Mouse (Mus musculus) midbrain, embryonic 13.5 days (tissue): ENCODE measurements around the gene Camta1. TPM values are rescaled to one million over a fixed set of nuclear protein-coding genes. Genes with fewer than 3 reads are reported as not detected.
A peak's percentile ranks its signal among the peaks of the same experiment; 100 is the strongest.

Experiments
- ATAC-seq: fragments of 200-750 bp; cut with Nextera tagmentation; 2 replicates; pipeline ENCODE4 v1.8.0; 2017; ENCODE audit warnings: mild to moderate bottlenecking, moderate TSS enrichment, moderate library complexity
- H3K27ac ChIP-seq: fragments of 300-500 bp; sonication (generic); 2 replicates; pipeline ENCODE4 v1.5.1; 2015; ENCODE audit warnings: inconsistent platforms, mild to moderate bottlenecking, moderate library complexity
- H3K27me3 ChIP-seq: fragments of 300-500 bp; sonication (generic); 2 replicates; pipeline ENCODE4 v1.6.1; 2015; ENCODE audit warnings: mild to moderate bottlenecking, inconsistent platforms
- H3K36me3 ChIP-seq: fragments of 300-500 bp; sonication (generic); 2 replicates; pipeline ENCODE4 v1.6.1; 2015; ENCODE audit warnings: mild to moderate bottlenecking, inconsistent platforms
- H3K4me1 ChIP-seq: fragments of 300-500 bp; sonication (generic); replicated peaks from 2 replicates; pipeline ENCODE4 v1.6.1; 2015; ENCODE audit warnings: inconsistent platforms
- H3K4me2 ChIP-seq: fragments of 300-500 bp; sonication (generic); replicated peaks from 2 replicates; pipeline ENCODE4 v1.6.1; 2015; ENCODE audit warnings: moderate library complexity, mild to moderate bottlenecking, inconsistent platforms
- H3K4me3 ChIP-seq: fragments of 300-500 bp; sonication (generic); replicated peaks from 2 replicates; pipeline ENCODE4 v1.5.1; 2015; ENCODE audit warnings: mild to moderate bottlenecking, inconsistent platforms
- H3K9ac ChIP-seq: fragments of 300-500 bp; sonication (generic); replicated peaks from 2 replicates; pipeline ENCODE4 v1.6.1; 2015; ENCODE audit warnings: mild to moderate bottlenecking, inconsistent platforms
- H3K9me3 ChIP-seq: fragments of 300-500 bp; sonication (generic); 2 replicates; pipeline ENCODE4 v1.6.1; 2016; ENCODE audit warnings: mild to moderate bottlenecking, inconsistent platforms
- WGBS: fragments of 180-500 bp; shearing (Covaris S2); methylation state at CpG from one replicate; pipeline ENCODE4 v1.1.7; 2015; 5-methylcytosine and 5-hydroxymethylcytosine counted together
- polyA plus RNA-seq: library from polyadenylated mRNA; unstranded; fragments of >200 nt; fragmentation: Nextera tagmentation; extraction: Ambion mirVana; gene quantifications from 2 replicates; pipeline ENCODE4 v1.2.1, GENCODE M21; 2015

Gene Camta1
- polyA plus RNA-seq, 1 experiment from 2014 or later, result 163 TPM

GRCm38 (mm10) chr4:150996797-150997196, 864.9 kb downstream of the Camta1 start, which contains the start of gene Uts2:
Uts2 (plus strand) TSS chr4:150997097.
- WGBS, result 93% methylated on average over 7 of the region's 7 CpGs
- Histone ChIP-seq H3K36me3 (no peaks in the 10 kb centered on the region), H3K4me2 (no peak within 1 kb of the TSS), H3K27me3 (no peaks in the 10 kb centered on the region), H3K9me3 (no peaks in the 10 kb centered on the region), H3K4me3 (no peak within 1 kb of the TSS), H3K9ac (no peak within 1 kb of the TSS), H3K27ac (no peak within 1 kb of the TSS), H3K4me1 (no peaks in the 10 kb centered on the region)
- ATAC-seq, result no peak

GRCm38 (mm10) chr4:150990148-150990547, 871.5 kb downstream of the Camta1 start:
- ATAC-seq, result no peak
- Histone ChIP-seq H3K36me3 (no peaks in the 10 kb centered on the region), H3K4me1 (no peaks in the 10 kb centered on the region), H3K4me2 (no peak overlapping the region), H3K9me3 (no peaks in the 10 kb centered on the region), H3K27me3 (no peaks in the 10 kb centered on the region), H3K9ac (no peak overlapping the region), H3K4me3 (no peak overlapping the region), H3K27ac (no peak overlapping the region)
- 46% methylated on average over 6 of the region's 6 CpGs for WGBS

GRCm38 (mm10) chr4:150980153-150980552, 881.5 kb downstream of the Camta1 start:
- H3K27ac ChIP-seq, result no peak overlapping the region
- no peaks in the 10 kb centered on the region for H3K27me3 ChIP-seq
- H3K9ac ChIP-seq, result no peak overlapping the region
- H3K4me3 ChIP-seq, result no peak overlapping the region
- no peak overlapping the region for H3K4me2 ChIP-seq
- ATAC-seq, result no peak
- H3K4me1 ChIP-seq, result no peaks in the 10 kb centered on the region
- H3K9me3 ChIP-seq, result no peaks in the 10 kb centered on the region
- H3K36me3 ChIP-seq, result no peaks in the 10 kb centered on the region
- WGBS, result 96% methylated on average over 5 of the region's 5 CpGs

- Histone ChIP-seq H3K36me3 (no peaks in the 10 kb centered on the region), H3K4me2 (no peak overlapping the region), H3K9ac (no peak overlapping the region), H3K4me3 (no peak overlapping the region), H3K9me3 (no peaks in the 10 kb centered on the region), H3K27me3 (no peaks in the 10 kb centered on the region), H3K4me1 (no peaks in the 10 kb centered on the region), H3K27ac (no peak overlapping the region)
- no peak for ATAC-seq
- 86% methylated on average over 9 of the region's 9 CpGs for WGBS
Observed at GRCm38 (mm10) chr4:150979455-150979854, 882.2 kb downstream of the Camta1 start.

- Histone ChIP-seq H3K9me3 (no peaks in the 10 kb centered on the region), H3K4me2 (no peak overlapping the region), H3K27ac (no peak overlapping the region), H3K4me1 (no peaks in the 10 kb centered on the region), H3K36me3 (no peaks in the 10 kb centered on the region), H3K9ac (no peak overlapping the region), H3K27me3 (no peaks in the 10 kb centered on the region), H3K4me3 (no peak overlapping the region)
- no peak for ATAC-seq
- WGBS, result 91% methylated on average over 21 of the region's 21 CpGs
Observed at GRCm38 (mm10) chr4:150978156-150978910, 883.3 kb downstream of the Camta1 start.

GRCm38 (mm10) chr4:150975145-150975544, 886.5 kb downstream of the Camta1 start:
- no peak for ATAC-seq
- H3K27me3 ChIP-seq, result no peaks in the 10 kb centered on the region
- H3K4me2 ChIP-seq, result no peak overlapping the region
- WGBS, result 40% methylated on average over 1 of the region's 1 CpGs
- no peaks in the 10 kb centered on the region for H3K36me3 ChIP-seq
- no peak overlapping the region for H3K9ac ChIP-seq
- H3K4me3 ChIP-seq, result no peak overlapping the region
- no peaks in the 10 kb centered on the region for H3K4me1 ChIP-seq
- H3K27ac ChIP-seq, result no peak overlapping the region
- H3K9me3 ChIP-seq, result no peaks in the 10 kb centered on the region

GRCm38 (mm10) chr4:150973264-150973663, 888.4 kb downstream of the Camta1 start:
- H3K9me3 ChIP-seq, result no peaks in the 10 kb centered on the region
- no peaks in the 10 kb centered on the region for H3K36me3 ChIP-seq
- no peak overlapping the region for H3K9ac ChIP-seq
- H3K4me2 ChIP-seq, result no peak overlapping the region
- no peak overlapping the region for H3K27ac ChIP-seq
- WGBS, result 81% methylated on average over 8 of the region's 8 CpGs
- no peak for ATAC-seq
- no peaks in the 10 kb centered on the region for H3K4me1 ChIP-seq
- no peak overlapping the region for H3K4me3 ChIP-seq
- no peaks in the 10 kb centered on the region for H3K27me3 ChIP-seq

- Histone ChIP-seq H3K27me3 (peaks cover 3% of the 10 kb centered on the region; the same call in 1 of the 2 replicates), H3K9me3 (no peaks in the 10 kb centered on the region), H3K4me3 (no peak overlapping the region), H3K9ac (no peak overlapping the region), H3K27ac (no peak overlapping the region), H3K4me1 (0 out of 2 replicates have a peak, but pooled peaks cover 3% of the 10 kb centered on the region), H3K4me2 (no peak overlapping the region), H3K36me3 (no peaks in the 10 kb centered on the region)
- WGBS, result 87% methylated on average over 8 of the region's 8 CpGs
- no peak for ATAC-seq
Observed at GRCm38 (mm10) chr4:150968956-150969355, 892.7 kb downstream of the Camta1 start.

- peaks cover 3% of the 10 kb centered on the region; the same call in 1 of the 2 replicates for H3K27me3 ChIP-seq
- H3K4me1 ChIP-seq, result 0 out of 2 replicates have a peak, but pooled peaks cover 3% of the 10 kb centered on the region
- no peak for ATAC-seq
- H3K9me3 ChIP-seq, result no peaks in the 10 kb centered on the region
- WGBS, result 26% methylated on average over 7 of the region's 7 CpGs
- no peak overlapping the region for H3K27ac ChIP-seq
- H3K4me3 ChIP-seq, result no peak overlapping the region
- H3K4me2 ChIP-seq, result no peak overlapping the region
- H3K9ac ChIP-seq, result no peak overlapping the region
- no peaks in the 10 kb centered on the region for H3K36me3 ChIP-seq
Observed at GRCm38 (mm10) chr4:150966556-150966955, 895.1 kb downstream of the Camta1 start.

GRCm38 (mm10) chr4:150965555-150965951, 896.1 kb downstream of the Camta1 start:
- WGBS, result 74% methylated on average over 11 of the region's 11 CpGs
- Histone ChIP-seq H3K9me3 (no peaks in the 10 kb centered on the region), H3K27me3 (peaks cover 3% of the 10 kb centered on the region; the same call in 1 of the 2 replicates), H3K4me3 (no peak overlapping the region), H3K4me2 (no peak overlapping the region), H3K9ac (no peak overlapping the region), H3K27ac (no peak overlapping the region), H3K36me3 (no peaks in the 10 kb centered on the region), H3K4me1 (0 out of 2 replicates have a peak, but pooled peaks cover 3% of the 10 kb centered on the region)
- ATAC-seq, result no peak

- Histone ChIP-seq H3K4me3 (no peak overlapping the region), H3K4me2 (peak overlapping the region; percentile 33), H3K9ac (no peak overlapping the region), H3K27ac (no peak overlapping the region), H3K27me3 (peaks cover 3% of the 10 kb centered on the region; the same call in 1 of the 2 replicates), H3K4me1 (0 out of 2 replicates have a peak, but pooled peaks cover 3% of the 10 kb centered on the region), H3K36me3 (no peaks in the 10 kb centered on the region), H3K9me3 (no peaks in the 10 kb centered on the region)
- no peak for ATAC-seq
- 13% methylated on average over 25 of the region's 25 CpGs for WGBS
Observed at GRCm38 (mm10) chr4:150964635-150965554, 896.8 kb downstream of the Camta1 start.

- H3K27ac ChIP-seq, result no peak overlapping the region
- no peak for ATAC-seq
- H3K9ac ChIP-seq, result no peak overlapping the region
- 0 out of 2 replicates have a peak, but pooled peaks cover 3% of the 10 kb centered on the region for H3K4me1 ChIP-seq
- H3K36me3 ChIP-seq, result no peaks in the 10 kb centered on the region
- no peak overlapping the region for H3K4me2 ChIP-seq
- H3K4me3 ChIP-seq, result no peak overlapping the region
- peaks cover 3% of the 10 kb centered on the region; the same call in 1 of the 2 replicates for H3K27me3 ChIP-seq
- H3K9me3 ChIP-seq, result no peaks in the 10 kb centered on the region
- 64% methylated on average over 2 of the region's 2 CpGs for WGBS
Observed at GRCm38 (mm10) chr4:150963711-150964110, 898.0 kb downstream of the Camta1 start.
